Mouse (Mus musculus) heart, embryonic 10.5 days (tissue): ENCODE results near the gene Ulk1. TPM values are rescaled to one million over a fixed set of nuclear protein-coding genes. Genes with fewer than 3 reads are reported as not detected.
A peak's percentile ranks its signal among the peaks of the same experiment; 100 is the strongest.
"Not testable (repeated sequence)": the region's sequence is repeated elsewhere in the genome, so short reads cannot be mapped to it uniquely, and the experiment has no call there.

Source experiments
- DNase-seq: peaks from one replicate; pipeline ENCODE4 v3.0.0-alpha.2; 2017; ENCODE audit warnings: low spot score
- H3K27ac ChIP-seq: fragments of 300-500 bp; sonication (generic); 2 replicates; pipeline ENCODE4 v1.5.1; 2016; ENCODE audit warnings: mild to moderate bottlenecking
- H3K27me3 ChIP-seq: fragments of 300-500 bp; sonication (generic); 2 replicates; pipeline ENCODE4 v1.6.1; 2016; ENCODE audit warnings: mild to moderate bottlenecking; ENCODE audit not compliant: poor library complexity, insufficient read depth, severe bottlenecking
- H3K36me3 ChIP-seq: fragments of 300-500 bp; sonication (generic); 2 replicates; pipeline ENCODE4 v1.6.1; 2016; ENCODE audit warnings: mild to moderate bottlenecking, moderate library complexity
- H3K4me1 ChIP-seq: fragments of 300-500 bp; sonication (generic); 2 replicates; pipeline ENCODE4 v1.6.1; 2016; ENCODE audit warnings: mild to moderate bottlenecking
- H3K4me3 ChIP-seq: fragments of 300-500 bp; sonication (generic); 2 replicates; pipeline ENCODE4 v1.5.1; 2016; ENCODE audit warnings: mild to moderate bottlenecking, moderate library complexity
- H3K9me3 ChIP-seq: fragments of 300-500 bp; sonication (generic); 2 replicates; pipeline ENCODE4 v1.6.1; 2016; ENCODE audit warnings: mild to moderate bottlenecking, moderate library complexity
- WGBS: fragments of 180-500 bp; shearing (Covaris S2); methylation state at CpG from one replicate; pipeline ENCODE4 v1.1.7; 2016; 5-methylcytosine and 5-hydroxymethylcytosine counted together
- polyA plus RNA-seq: library from polyadenylated mRNA; unstranded; fragments of >200 nt; fragmentation: Nextera tagmentation; extraction: Ambion mirVana; gene quantifications from 2 replicates; pipeline ENCODE4 v1.2.1, GENCODE M21; 2016

Ulk1 gene
- 12.8 and 17.0 TPM in 2 replicates for polyA plus RNA-seq

- under 1% methylated on average over 80 of the region's 80 CpGs for WGBS
- H3K27me3 ChIP-seq, result no peaks in the 10 kb centered on the region
- peak within 1 kb of the TSS; percentile 95 for H3K4me3 ChIP-seq
- H3K4me1 ChIP-seq, result peaks cover 27% of the 10 kb centered on the region
- peak; percentile 100 for DNase-seq
- peak within 1 kb of the TSS; percentile 95 for H3K27ac ChIP-seq
- H3K9me3 ChIP-seq, result no peaks in the 10 kb centered on the region
- H3K36me3 ChIP-seq, result peaks cover 21% of the 10 kb centered on the region
Measured at GRCm38 (mm10) chr5:110809667-110810325, at the start of gene Ulk1. Ulk1 (minus strand) TSS chr5:110810097.

DNA sequence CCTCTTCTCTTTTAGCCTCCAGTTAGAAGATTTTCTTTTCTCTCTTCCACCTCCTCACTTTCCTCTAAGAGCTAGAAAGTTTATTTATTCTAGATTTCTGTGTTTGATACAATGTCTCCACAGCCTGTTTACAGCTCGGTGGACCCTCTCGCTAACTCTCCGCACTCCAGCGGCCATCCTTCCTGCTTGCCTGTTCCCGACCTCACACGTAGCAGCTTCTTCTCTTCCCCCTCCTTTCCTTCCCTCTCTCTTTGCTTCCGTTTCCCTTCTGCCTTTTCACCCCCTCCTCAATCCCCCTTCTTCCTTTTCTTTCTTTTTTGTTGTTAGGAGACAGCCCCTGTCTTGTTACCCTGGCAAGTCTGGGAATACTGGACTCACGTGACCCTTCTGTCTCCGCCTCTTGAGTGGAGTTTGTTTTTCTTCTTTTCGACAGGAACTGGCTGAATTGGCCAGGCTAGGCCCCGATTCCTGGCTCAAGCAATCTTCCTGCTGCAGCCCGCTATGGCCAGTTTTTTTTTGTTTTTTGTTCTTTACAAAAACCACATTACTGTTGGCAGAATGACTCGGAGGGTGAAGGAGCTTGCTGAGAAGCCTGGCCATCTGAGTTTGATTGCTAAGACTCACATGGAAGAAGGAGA, 49.2 kb upstream of the Ulk1 start:
- H3K9me3 ChIP-seq, result no peaks in the 10 kb centered on the region
- H3K27me3 ChIP-seq, result no peaks in the 10 kb centered on the region
- 40% methylated on average over 13 of the region's 13 CpGs for WGBS
- peak overlapping the region; percentile 43 for H3K4me3 ChIP-seq
- peak overlapping the region; percentile 83 for H3K27ac ChIP-seq
- peaks cover 38% of the 10 kb centered on the region for H3K36me3 ChIP-seq
- no peak for DNase-seq
- H3K4me1 ChIP-seq, result peaks cover 15% of the 10 kb centered on the region

DNA sequence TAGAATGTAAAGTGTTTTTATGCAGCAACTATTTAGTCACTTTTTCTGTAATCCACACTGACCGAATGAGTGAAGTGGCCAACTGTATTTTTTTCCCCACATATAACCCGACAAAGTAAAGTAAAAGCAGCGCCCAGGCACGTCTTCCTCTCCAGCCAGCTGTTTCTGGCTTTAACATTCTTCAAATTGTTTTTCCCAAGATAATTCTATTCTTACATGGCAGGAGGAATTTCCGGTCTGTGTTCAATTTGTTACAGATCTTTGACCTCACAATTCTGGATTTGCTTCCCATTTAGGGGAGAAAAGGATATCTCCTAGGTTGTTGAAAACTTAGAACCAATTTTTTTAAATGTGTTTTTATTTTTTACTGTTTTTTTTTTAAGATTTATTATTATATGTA, 47.2 kb upstream of the Ulk1 start:
- Histone ChIP-seq H3K4me1 (peaks cover 15% of the 10 kb centered on the region), H3K27me3 (no peaks in the 10 kb centered on the region), H3K4me3 (no peak overlapping the region), H3K27ac (no peak overlapping the region), H3K36me3 (peaks cover 36% of the 10 kb centered on the region), H3K9me3 (no peaks in the 10 kb centered on the region)
- no peak for DNase-seq
- WGBS, result 37% methylated on average over 5 of the region's 5 CpGs

GRCm38 (mm10) chr5:110852990-110853389, 43.1 kb upstream of the Ulk1 start:
- no peaks in the 10 kb centered on the region for H3K9me3 ChIP-seq
- peaks cover 50% of the 10 kb centered on the region for H3K36me3 ChIP-seq
- no peak for DNase-seq
- H3K4me1 ChIP-seq, result peaks cover 7% of the 10 kb centered on the region; the same call in 1 of the 2 replicates
- no peak overlapping the region for H3K27ac ChIP-seq
- WGBS, result 89% methylated on average over 1 of the region's 1 CpGs
- no peak overlapping the region for H3K4me3 ChIP-seq
- no peaks in the 10 kb centered on the region for H3K27me3 ChIP-seq

DNA sequence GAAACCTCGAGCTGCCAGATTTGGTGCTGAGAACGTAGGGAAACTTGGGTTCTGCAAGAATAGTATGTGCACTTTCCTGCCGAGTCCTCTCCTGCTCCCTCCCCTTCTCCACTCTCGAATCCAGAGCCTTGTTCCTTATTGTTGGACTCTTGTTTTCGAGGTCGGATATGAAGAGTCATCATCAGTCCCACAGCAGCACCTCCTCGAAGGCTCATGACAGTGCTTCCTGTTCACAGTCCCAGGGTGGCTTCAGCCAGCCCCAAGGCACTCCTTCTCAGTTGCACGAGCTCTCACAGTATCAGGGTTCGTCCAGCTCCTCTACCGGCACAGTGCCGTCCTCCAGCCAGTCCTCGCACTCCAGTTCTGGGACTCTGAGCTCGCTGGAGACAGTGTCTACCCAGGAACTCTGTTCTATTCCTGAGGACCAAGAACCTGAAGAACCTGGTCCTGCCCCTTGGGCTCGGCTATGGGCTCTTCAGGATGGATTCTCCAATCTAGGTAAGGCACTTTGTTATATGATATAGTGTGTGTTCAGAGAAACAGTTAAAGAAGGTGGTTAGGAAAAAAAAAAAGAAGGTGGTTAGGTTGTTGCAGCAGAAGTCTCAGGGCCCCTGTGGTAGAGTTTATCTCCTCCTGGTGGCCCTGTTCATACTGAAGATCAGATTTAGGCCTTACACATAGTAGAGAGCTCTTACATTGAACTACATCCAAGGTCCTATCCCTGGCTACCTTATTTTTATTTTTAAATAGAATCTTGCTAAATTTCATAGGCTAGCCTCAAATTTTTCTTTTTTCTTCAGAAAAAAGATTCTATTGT, 31.4 kb upstream of the Ulk1 start:
- peaks cover 49% of the 10 kb centered on the region for H3K36me3 ChIP-seq
- DNase-seq, result no peak
- H3K27me3 ChIP-seq, result no peaks in the 10 kb centered on the region
- H3K4me1 ChIP-seq, result peaks cover 17% of the 10 kb centered on the region
- WGBS, result 88% methylated on average over 14 of the region's 14 CpGs
- no peaks in the 10 kb centered on the region for H3K9me3 ChIP-seq
- peak overlapping the region; percentile 84 for H3K4me3 ChIP-seq
- no peak overlapping the region for H3K27ac ChIP-seq

GRCm38 (mm10) chr5:110840465-110840864, 30.6 kb upstream of the Ulk1 start:
- Histone ChIP-seq H3K4me3 (peak overlapping the region; percentile 84), H3K27me3 (no peaks in the 10 kb centered on the region), H3K36me3 (peaks cover 42% of the 10 kb centered on the region), H3K27ac (peak overlapping the region; percentile 91), H3K4me1 (peaks cover 25% of the 10 kb centered on the region), H3K9me3 (no peaks in the 10 kb centered on the region)
- 7% methylated on average over 4 of the region's 4 CpGs for WGBS
- no peak for DNase-seq

DNA sequence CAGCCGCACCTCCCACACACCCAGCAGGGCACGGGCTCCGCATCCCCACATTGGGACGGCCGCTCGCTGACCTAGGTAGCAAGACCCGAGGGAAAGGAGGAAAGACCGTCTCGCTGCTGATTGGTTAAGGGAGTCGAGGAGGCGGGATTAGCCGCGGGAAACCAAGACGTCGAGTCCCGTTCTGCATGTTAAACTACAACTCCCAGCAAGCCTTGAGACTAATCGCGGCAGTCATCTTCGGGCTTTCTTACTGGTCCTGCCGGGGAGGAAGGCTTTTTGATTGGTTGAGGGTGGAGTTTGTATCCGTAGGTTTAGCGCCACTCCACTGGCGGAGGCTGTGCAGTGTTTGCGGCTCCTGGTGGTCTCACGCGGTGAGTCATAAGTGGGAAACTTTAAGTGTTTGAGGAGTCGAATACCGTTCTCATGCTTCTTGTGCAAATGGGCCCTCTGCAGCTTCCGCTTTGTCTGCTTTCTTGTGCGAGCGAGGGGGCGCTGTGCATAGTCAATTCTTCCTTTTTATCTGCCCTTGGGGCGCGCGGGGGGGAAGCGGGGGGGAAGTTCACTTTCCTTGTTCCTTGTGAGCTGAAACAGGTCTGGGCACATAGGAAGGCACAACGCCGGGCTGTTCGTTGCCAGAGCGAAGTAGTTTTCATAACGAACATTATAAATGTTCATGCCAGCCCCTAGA, 29.9 kb upstream of the Ulk1 start, which contains the start of the genes Hscb and Chek2:
Hscb (minus strand) TSS at position 100 of the 688 bp plus-strand sequence.
Chek2 (plus strand) TSS at position 302 of the 688 bp plus-strand sequence.
- peak within 1 kb of the TSS; percentile 84 for H3K4me3 ChIP-seq
- H3K27me3 ChIP-seq, result no peaks in the 10 kb centered on the region
- under 1% methylated on average over 41 of the region's 41 CpGs for WGBS
- H3K4me1 ChIP-seq, result peaks cover 25% of the 10 kb centered on the region
- peaks cover 35% of the 10 kb centered on the region for H3K36me3 ChIP-seq
- no peaks in the 10 kb centered on the region for H3K9me3 ChIP-seq
- H3K27ac ChIP-seq, result peak within 1 kb of the TSS; percentile 91
- peak; percentile 100 for DNase-seq

DNA sequence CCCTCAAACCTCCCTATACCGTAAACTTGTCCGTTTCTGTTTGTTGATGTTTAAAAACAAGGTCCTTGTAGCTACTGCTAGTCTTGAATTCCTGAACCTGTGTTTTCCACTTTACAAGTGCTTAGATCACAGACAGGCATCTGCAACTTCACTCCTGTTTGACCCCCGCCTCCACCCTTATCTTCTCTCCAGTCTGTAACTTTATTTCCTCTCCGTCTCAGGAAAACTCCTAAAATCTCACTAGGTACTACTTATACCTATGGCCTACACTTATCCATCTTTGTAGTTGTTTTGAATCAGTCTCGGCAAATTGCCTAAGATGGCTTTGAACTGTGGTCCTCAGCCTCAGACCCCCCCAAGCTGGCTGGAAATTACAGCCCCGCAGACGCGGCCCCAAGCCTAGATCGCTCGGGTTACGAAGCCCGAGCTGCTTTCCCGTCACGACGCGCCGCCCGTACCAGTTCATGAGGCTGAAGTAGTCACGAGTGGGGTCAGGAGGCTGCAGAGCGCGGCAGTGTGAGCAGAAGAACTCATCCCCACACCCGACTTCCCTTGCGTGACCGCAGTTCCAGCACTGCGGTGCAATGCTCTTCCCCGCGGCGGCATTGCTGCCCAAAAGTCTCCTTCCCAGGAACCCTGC, 29.3 kb upstream of the Ulk1 start:
- Histone ChIP-seq H3K27ac (peak overlapping the region; percentile 91), H3K27me3 (no peaks in the 10 kb centered on the region), H3K4me3 (peak overlapping the region; percentile 84), H3K36me3 (peaks cover 29% of the 10 kb centered on the region), H3K9me3 (no peaks in the 10 kb centered on the region), H3K4me1 (peaks cover 25% of the 10 kb centered on the region)
- no peak for DNase-seq
- WGBS, result 3% methylated on average over 28 of the region's 28 CpGs

DNA sequence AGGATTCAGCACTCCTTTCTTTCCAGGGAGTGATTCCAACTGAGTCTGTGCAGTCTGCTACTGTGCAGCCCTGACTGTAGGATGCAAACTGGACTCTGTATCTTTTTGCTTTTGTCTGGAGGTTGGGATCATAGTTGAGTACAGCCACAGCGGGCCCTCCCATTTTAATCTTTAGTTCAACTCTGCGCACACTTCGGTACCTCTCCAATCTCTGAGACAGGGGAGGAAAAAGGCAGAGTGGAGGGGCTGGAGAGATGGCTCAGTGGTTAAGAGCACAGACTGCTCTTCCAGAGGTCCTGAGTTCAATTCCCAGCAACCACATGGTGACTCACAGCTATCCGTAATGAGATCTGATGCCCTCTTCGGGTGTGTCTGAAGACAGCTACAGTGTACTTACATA, 28.1 kb upstream of the Ulk1 start:
- DNase-seq, H3K27me3 ChIP-seq, H3K9me3 ChIP-seq, H3K4me3 ChIP-seq: not testable (repeated sequence)
- WGBS, result 84% methylated on average over 5 of the region's 5 CpGs
- peaks cover 25% of the 10 kb centered on the region for H3K4me1 ChIP-seq
- peak overlapping the region; percentile 91; the same call in 1 of the 2 replicates for H3K27ac ChIP-seq
- peaks cover 25% of the 10 kb centered on the region for H3K36me3 ChIP-seq

GRCm38 (mm10) chr5:110835959-110836358, 26.1 kb upstream of the Ulk1 start:
- peak overlapping the region; percentile 23; the same call in 1 of the 2 replicates for H3K4me3 ChIP-seq
- no peaks in the 10 kb centered on the region for H3K9me3 ChIP-seq
- DNase-seq, result peak; percentile 94
- peak overlapping the region; percentile 57 for H3K27ac ChIP-seq
- 2% methylated on average over 3 of the region's 3 CpGs for WGBS
- peaks cover 22% of the 10 kb centered on the region for H3K4me1 ChIP-seq
- H3K27me3 ChIP-seq, result peaks cover 3% of the 10 kb centered on the region; the same call in 1 of the 2 replicates
- peaks cover 12% of the 10 kb centered on the region; the same call in 1 of the 2 replicates for H3K36me3 ChIP-seq

GRCm38 (mm10) chr5:110831036-110831720, 21.3 kb upstream of the Ulk1 start:
- Histone ChIP-seq H3K27me3 (peaks cover 3% of the 10 kb centered on the region; the same call in 1 of the 2 replicates), H3K4me1 (peaks cover 7% of the 10 kb centered on the region), H3K36me3 (peaks cover 16% of the 10 kb centered on the region; the same call in 1 of the 2 replicates), H3K27ac (no peak overlapping the region), H3K9me3 (no peaks in the 10 kb centered on the region), H3K4me3 (no peak overlapping the region)
- no peak for DNase-seq
- 88% methylated on average over 5 of the region's 5 CpGs for WGBS
